Mouse (Mus musculus) intestine, embryonic 15.5 days (tissue): ENCODE data around the gene Hoxa3. TPM values are rescaled to one million over a fixed set of nuclear protein-coding genes. Genes with fewer than 3 reads are reported as not detected.

Source experiments
- ATAC-seq: fragments of 200-750 bp; cut with Nextera tagmentation; 2 replicates; pipeline ENCODE4 v1.8.0; 2017; ENCODE audit warnings: moderate TSS enrichment, moderate library complexity
- H3K27ac ChIP-seq: fragments of 300-500 bp; sonication (generic); 2 replicates; pipeline ENCODE4 v1.5.1; 2015; ENCODE audit warnings: mild to moderate bottlenecking, inconsistent platforms
- H3K27me3 ChIP-seq: fragments of 300-500 bp; sonication (generic); replicated peaks from 2 replicates; pipeline ENCODE4 v1.6.1; 2015; ENCODE audit warnings: inconsistent platforms
- H3K36me3 ChIP-seq: fragments of 300-500 bp; sonication (generic); 2 replicates; pipeline ENCODE4 v1.6.1; 2015; ENCODE audit warnings: inconsistent platforms
- H3K4me1 ChIP-seq: fragments of 300-500 bp; sonication (generic); replicated peaks from 2 replicates; pipeline ENCODE4 v1.6.1; 2015; ENCODE audit warnings: inconsistent platforms
- H3K4me2 ChIP-seq: fragments of 300-500 bp; sonication (generic); replicated peaks from 2 replicates; pipeline ENCODE4 v1.6.1; 2015; ENCODE audit warnings: mild to moderate bottlenecking, inconsistent platforms
- H3K4me3 ChIP-seq: fragments of 300-500 bp; sonication (generic); replicated peaks from 2 replicates; pipeline ENCODE4 v1.5.1; 2015; ENCODE audit warnings: inconsistent platforms
- H3K9ac ChIP-seq: fragments of 300-500 bp; sonication (generic); 2 replicates; pipeline ENCODE4 v1.6.1; 2015; ENCODE audit warnings: inconsistent platforms
- H3K9me3 ChIP-seq: fragments of 300-500 bp; sonication (generic); 2 replicates; pipeline ENCODE4 v1.6.1; 2016; ENCODE audit warnings: inconsistent platforms
- WGBS: fragments of 180-500 bp; shearing (Covaris S2); methylation state at CpG from one replicate; pipeline ENCODE4 v1.1.7; 2015; 5-methylcytosine and 5-hydroxymethylcytosine counted together
- polyA plus RNA-seq: library from polyadenylated mRNA; unstranded; fragments of >200 nt; fragmentation: Nextera tagmentation; extraction: Ambion mirVana; gene quantifications from 2 replicates; pipeline ENCODE4 v1.2.1, GENCODE M21; 2015

Gene Hoxa3
- polyA plus RNA-seq, 1 experiment from 2014 or later = 6.2 TPM

- H3K36me3 ChIP-seq = no peaks in the 10 kb centered on the region
- no peaks in the 10 kb centered on the region for H3K9me3 ChIP-seq
- 5% methylated on average over 11 of the region's 11 CpGs for WGBS
- no peak overlapping the region for H3K4me3 ChIP-seq
- H3K9ac ChIP-seq = no peak overlapping the region
- H3K4me2 ChIP-seq = peak overlapping the region; percentile 50
- H3K4me1 ChIP-seq = peaks cover 6% of the 10 kb centered on the region; the same call in 1 of the 2 replicates
- H3K27ac ChIP-seq = no peak overlapping the region
- ATAC-seq = no peak
- H3K27me3 ChIP-seq = peaks cover 91% of the 10 kb centered on the region
Measured at GRCm38 (mm10) chr6:52227470-52228222, 14.5 kb upstream of the Hoxa3 start.

- H3K27ac ChIP-seq = peak overlapping the region; percentile 32; the same call in 1 of the 2 replicates
- H3K27me3 ChIP-seq = peaks cover 90% of the 10 kb centered on the region
- H3K4me1 ChIP-seq = 0 out of 2 replicates have a peak, but pooled peaks cover 7% of the 10 kb centered on the region
- H3K4me3 ChIP-seq = peak overlapping the region; percentile 6; the same call in 1 of the 2 replicates
- H3K4me2 ChIP-seq = peak overlapping the region; percentile 50
- WGBS = 4% methylated on average over 26 of the region's 26 CpGs
- no peaks in the 10 kb centered on the region for H3K9me3 ChIP-seq
- ATAC-seq = no peak
- no peak overlapping the region for H3K9ac ChIP-seq
- H3K36me3 ChIP-seq = no peaks in the 10 kb centered on the region
Measured at GRCm38 (mm10) chr6:52226569-52227257, 13.6 kb upstream of the Hoxa3 start.

- H3K9ac ChIP-seq = peak overlapping the region; percentile 37
Measured at GRCm38 (mm10) chr6:52225612-52226568, 12.8 kb upstream of the Hoxa3 start.

GRCm38 (mm10) chr6:52224895-52225611 is 11.9 kb upstream of the Hoxa3 start:
- H3K36me3 ChIP-seq = no peaks in the 10 kb centered on the region
- H3K4me3 ChIP-seq = peak overlapping the region; percentile 38
- no peak for ATAC-seq
- H3K27ac ChIP-seq = no peak overlapping the region
- peak overlapping the region; percentile 37 for H3K9ac ChIP-seq
- WGBS = 2% methylated on average over 35 of the region's 36 CpGs
- H3K4me1 ChIP-seq = peaks cover 11% of the 10 kb centered on the region; the same call in 1 of the 2 replicates
- H3K9me3 ChIP-seq = no peaks in the 10 kb centered on the region
- peak overlapping the region; percentile 50 for H3K4me2 ChIP-seq
- peaks cover 92% of the 10 kb centered on the region for H3K27me3 ChIP-seq

More at GRCm38 (mm10) chr6:52225612-52226568, 12.8 kb upstream of the Hoxa3 start:
- H3K27ac ChIP-seq = peak overlapping the region; percentile 40; the same call in 1 of the 2 replicates
- no peaks in the 10 kb centered on the region for H3K9me3 ChIP-seq
- H3K4me1 ChIP-seq = peaks cover 11% of the 10 kb centered on the region; the same call in 1 of the 2 replicates
- no peaks in the 10 kb centered on the region for H3K36me3 ChIP-seq
- peak overlapping the region; percentile 38 for H3K4me3 ChIP-seq
- WGBS = 2% methylated on average over 69 of the region's 69 CpGs
- ATAC-seq = peak; percentile 27; the same call in 1 of the 2 replicates
- peaks cover 93% of the 10 kb centered on the region for H3K27me3 ChIP-seq
- peak overlapping the region; percentile 50 for H3K4me2 ChIP-seq

GRCm38 (mm10) chr6:52223939-52224760 is 11.0 kb upstream of the Hoxa3 start:
- WGBS = 10% methylated on average over 24 of the region's 24 CpGs
- peaks cover 11% of the 10 kb centered on the region; the same call in 1 of the 2 replicates for H3K4me1 ChIP-seq
- no peak overlapping the region for H3K9ac ChIP-seq
- H3K27me3 ChIP-seq = peaks cover 92% of the 10 kb centered on the region
- peak overlapping the region; percentile 38 for H3K4me3 ChIP-seq
- H3K27ac ChIP-seq = no peak overlapping the region
- ATAC-seq = no peak
- H3K36me3 ChIP-seq = no peaks in the 10 kb centered on the region
- H3K9me3 ChIP-seq = no peaks in the 10 kb centered on the region
- H3K4me2 ChIP-seq = peak overlapping the region; percentile 50

- Histone ChIP-seq H3K9ac (no peak overlapping the region), H3K9me3 (no peaks in the 10 kb centered on the region), H3K4me3 (0 out of 2 replicates have a peak overlapping the region, but pooled peaks have one; percentile 11), H3K36me3 (no peaks in the 10 kb centered on the region), H3K4me1 (peaks cover 11% of the 10 kb centered on the region; the same call in 1 of the 2 replicates), H3K27me3 (peaks cover 94% of the 10 kb centered on the region), H3K27ac (0 out of 2 replicates have a peak overlapping the region, but pooled peaks have one; percentile 13), H3K4me2 (peak overlapping the region; percentile 94)
- ATAC-seq = no peak
- WGBS = 41% methylated on average over 13 of the region's 13 CpGs
Measured at GRCm38 (mm10) chr6:52222729-52223128, 9.6 kb upstream of the Hoxa3 start.

- WGBS = 10% methylated on average over 21 of the region's 21 CpGs
- H3K9ac ChIP-seq = no peak overlapping the region
- peak overlapping the region; percentile 55 for H3K4me3 ChIP-seq
- peak overlapping the region; percentile 72 for H3K27ac ChIP-seq
- peak overlapping the region; percentile 94 for H3K4me2 ChIP-seq
- ATAC-seq = peak; percentile 46
- no peaks in the 10 kb centered on the region for H3K36me3 ChIP-seq
- peaks cover 11% of the 10 kb centered on the region; the same call in 1 of the 2 replicates for H3K4me1 ChIP-seq
- H3K9me3 ChIP-seq = no peaks in the 10 kb centered on the region
- H3K27me3 ChIP-seq = peaks cover 94% of the 10 kb centered on the region
Measured at GRCm38 (mm10) chr6:52221993-52222685, 9.0 kb upstream of the Hoxa3 start.

GRCm38 (mm10) chr6:52221337-52221992 is 8.3 kb upstream of the Hoxa3 start, which contains the start of gene Hoxa7:
Gene Hoxa7 (minus strand): TSS chr6:52221854.
- peak within 1 kb of the TSS; percentile 77 for H3K27ac ChIP-seq
- peaks cover 17% of the 10 kb centered on the region for H3K4me1 ChIP-seq

GRCm38 (mm10) chr6:52220865-52221310 is 7.8 kb upstream of the Hoxa3 start:
- H3K9me3 ChIP-seq = no peaks in the 10 kb centered on the region
- peak overlapping the region; percentile 62; the same call in 1 of the 2 replicates for H3K9ac ChIP-seq
- H3K4me2 ChIP-seq = peak overlapping the region; percentile 94
- peaks cover 92% of the 10 kb centered on the region for H3K27me3 ChIP-seq
- no peaks in the 10 kb centered on the region for H3K36me3 ChIP-seq
- WGBS = 19% methylated on average over 12 of the region's 12 CpGs
- H3K27ac ChIP-seq = no peak overlapping the region; the same call in 1 of the 2 replicates
- peaks cover 17% of the 10 kb centered on the region for H3K4me1 ChIP-seq
- peak overlapping the region; percentile 55 for H3K4me3 ChIP-seq
- no peak for ATAC-seq

More at GRCm38 (mm10) chr6:52221337-52221992, 8.3 kb upstream of the Hoxa3 start, which contains the start of gene Hoxa7:
- Histone ChIP-seq H3K4me2 (peak within 1 kb of the TSS; percentile 94), H3K9me3 (no peaks in the 10 kb centered on the region), H3K9ac (peak within 1 kb of the TSS; percentile 62), H3K36me3 (no peaks in the 10 kb centered on the region), H3K4me3 (peak within 1 kb of the TSS; percentile 55), H3K27me3 (peaks cover 92% of the 10 kb centered on the region)
- 1% methylated on average over 46 of the region's 46 CpGs for WGBS
- ATAC-seq = peak; percentile 68
